Mouse (Mus musculus) lung, postnatal 0 days (tissue): ENCODE measurements around the gene Anks6. TPM values are rescaled to one million over a fixed set of nuclear protein-coding genes. Genes with fewer than 3 reads are reported as not detected.

Source experiments
- ATAC-seq: fragments of 200-750 bp; cut with Nextera tagmentation; 2 replicates; pipeline ENCODE4 v1.8.0; 2017; ENCODE audit warnings: moderate library complexity
- DNase-seq: peaks from one replicate; pipeline ENCODE4 v3.0.0-alpha.2; 2016; ENCODE audit warnings: low spot score
- H3K27ac ChIP-seq: fragments of 300-500 bp; sonication (generic); 2 replicates; pipeline ENCODE4 v1.5.1; 2014; ENCODE audit warnings: antibody characterized with exemption, mild to moderate bottlenecking, low read length, mixed read lengths
- H3K27me3 ChIP-seq: fragments of 300-500 bp; sonication (generic); replicated peaks from 2 replicates; pipeline ENCODE4 v1.6.1; 2014; ENCODE audit warnings: low read length, mixed read lengths; ENCODE audit not compliant: insufficient read depth
- H3K36me3 ChIP-seq: fragments of 300-500 bp; sonication (generic); 2 replicates; pipeline ENCODE4 v1.6.1; 2014; ENCODE audit warnings: low read length, mixed read lengths; ENCODE audit not compliant: insufficient read depth
- H3K4me1 ChIP-seq: fragments of 300-500 bp; sonication (generic); 2 replicates; pipeline ENCODE4 v1.6.1; 2014; ENCODE audit warnings: antibody characterized with exemption, low read depth, low read length, mixed read lengths; ENCODE audit not compliant: insufficient read depth
- H3K4me2 ChIP-seq: fragments of 300-500 bp; sonication (generic); replicated peaks from 2 replicates; pipeline ENCODE4 v1.6.1; 2014; ENCODE audit warnings: low read depth, mild to moderate bottlenecking, low read length, moderate library complexity, mixed read lengths
- H3K4me3 ChIP-seq: fragments of 300-500 bp; sonication (generic); 2 replicates; pipeline ENCODE4 v1.5.1; 2014; ENCODE audit warnings: low read depth, low read length
- H3K9ac ChIP-seq: fragments of 300-500 bp; sonication (generic); replicated peaks from 2 replicates; pipeline ENCODE4 v1.6.1; 2014; ENCODE audit warnings: low read depth, mild to moderate bottlenecking
- H3K9me3 ChIP-seq: fragments of 300-500 bp; sonication (generic); 2 replicates; pipeline ENCODE4 v1.6.1; 2016; ENCODE audit warnings: low read length, mixed read lengths
- CTCF ChIP-seq: IDR thresholded peaks from 2 replicates; pipeline ENCODE4 v1.5.1; 2016; ENCODE audit warnings: antibody characterized with exemption, mild to moderate bottlenecking
- EP300 ChIP-seq: IDR thresholded peaks from 2 replicates; pipeline ENCODE4 v1.6.1; 2016; ENCODE audit warnings: antibody characterized with exemption, mild to moderate bottlenecking, control low read depth
- WGBS: fragments of 180-500 bp; shearing (Covaris S2); extraction: QIAGEN DNeasy Blood & Tissue Kit; methylation state at CpG from one replicate; pipeline ENCODE4 v1.1.7; 2014; 5-methylcytosine and 5-hydroxymethylcytosine counted together
- polyA plus RNA-seq: library from polyadenylated mRNA; unstranded; fragments of >200 nt; fragmentation: Nextera tagmentation; extraction: Ambion mirVana; gene quantifications from 2 replicates; pipeline ENCODE4 v1.2.1, GENCODE M21; 2015

The Anks6 gene
- polyA plus RNA-seq, 1 experiment from 2014 or later: 1.4 TPM

- TF ChIP-seq CTCF: no peak
- TF ChIP-seq EP300: no peak
- no peak overlapping the region for H3K4me2 ChIP-seq
- H3K9me3 ChIP-seq: no peaks in the 10 kb centered on the region
- H3K27me3 ChIP-seq: peaks cover 48% of the 10 kb centered on the region
- H3K4me1 ChIP-seq: no peaks in the 10 kb centered on the region
- H3K27ac ChIP-seq: no peak overlapping the region
- DNase-seq: no peak
- no peaks in the 10 kb centered on the region for H3K36me3 ChIP-seq
- WGBS: 34% methylated on average over 3 of the region's 3 CpGs
- ATAC-seq: no peak
- H3K4me3 ChIP-seq: no peak overlapping the region
- H3K9ac ChIP-seq: no peak overlapping the region
Observed at GRCm38 (mm10) chr4:46988257-46988656, 69.0 kb downstream of the Anks6 start.

DNA sequence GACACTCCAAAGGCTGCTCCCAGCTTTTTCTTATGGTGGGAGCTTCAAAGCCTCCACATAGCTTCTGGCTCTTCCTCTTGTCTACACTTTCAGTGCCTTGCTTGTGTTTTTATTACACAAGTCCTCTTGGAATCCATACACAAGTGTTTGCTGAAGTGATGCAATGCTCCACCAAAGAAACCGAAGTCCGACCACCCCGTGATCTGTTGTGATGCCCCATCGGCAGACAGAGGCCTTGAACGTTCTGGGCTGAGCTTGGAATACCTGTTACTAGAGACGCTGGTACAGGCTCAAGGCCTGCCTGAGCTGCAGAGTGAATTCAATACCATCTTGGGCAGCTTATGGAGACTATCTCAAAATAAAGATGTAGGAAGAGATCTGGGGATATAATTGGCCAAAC, 69.4 kb downstream of the Anks6 start:
- Histone ChIP-seq H3K27me3 (peaks cover 44% of the 10 kb centered on the region), H3K36me3 (no peaks in the 10 kb centered on the region), H3K27ac (no peak overlapping the region), H3K9me3 (no peaks in the 10 kb centered on the region), H3K4me2 (no peak overlapping the region), H3K4me1 (no peaks in the 10 kb centered on the region), H3K4me3 (no peak overlapping the region), H3K9ac (no peak overlapping the region)
- ATAC-seq: no peak
- TF ChIP-seq CTCF: no peak
- TF ChIP-seq EP300: no peak
- 78% methylated on average over 6 of the region's 6 CpGs for WGBS
- DNase-seq: no peak

DNA sequence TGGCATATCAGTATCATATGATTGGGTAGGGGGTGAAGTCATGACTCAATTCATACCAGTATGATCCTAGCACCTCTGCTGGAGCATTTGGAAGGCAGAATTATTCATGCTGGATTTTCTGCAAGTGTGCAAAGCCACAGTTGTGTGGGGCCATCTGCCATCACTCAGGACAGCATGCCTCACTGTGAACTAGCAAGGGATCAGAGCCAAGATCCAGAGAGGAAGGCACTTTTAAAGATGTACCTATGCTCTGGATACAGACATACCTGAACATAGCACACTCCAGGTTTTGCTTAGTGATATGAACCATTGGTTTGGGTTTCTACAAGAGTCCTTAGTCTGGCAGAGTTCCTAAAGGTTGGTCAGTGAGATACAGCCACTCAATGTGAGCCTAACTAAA, 71.2 kb downstream of the Anks6 start:
- Histone ChIP-seq H3K27me3 (peaks cover 26% of the 10 kb centered on the region), H3K9ac (no peak overlapping the region), H3K27ac (no peak overlapping the region), H3K4me2 (no peak overlapping the region), H3K4me3 (no peak overlapping the region), H3K4me1 (no peaks in the 10 kb centered on the region), H3K36me3 (no peaks in the 10 kb centered on the region), H3K9me3 (no peaks in the 10 kb centered on the region)
- TF ChIP-seq EP300 (no peak), CTCF (no peak)
- no peak for ATAC-seq
- DNase-seq: no peak

- ATAC-seq: no peak
- Histone ChIP-seq H3K4me2 (no peak overlapping the region), H3K27ac (no peak overlapping the region), H3K4me1 (no peaks in the 10 kb centered on the region), H3K4me3 (no peak overlapping the region), H3K9me3 (no peaks in the 10 kb centered on the region), H3K27me3 (0 out of 2 replicates have a peak, but pooled peaks cover 2% of the 10 kb centered on the region), H3K36me3 (no peaks in the 10 kb centered on the region), H3K9ac (no peak overlapping the region)
- TF ChIP-seq EP300 (no peak), CTCF (no peak)
- 54% methylated on average over 5 of the region's 5 CpGs for WGBS
- DNase-seq: no peak
Observed at GRCm38 (mm10) chr4:46982912-46983311, 74.3 kb downstream of the Anks6 start.

DNA sequence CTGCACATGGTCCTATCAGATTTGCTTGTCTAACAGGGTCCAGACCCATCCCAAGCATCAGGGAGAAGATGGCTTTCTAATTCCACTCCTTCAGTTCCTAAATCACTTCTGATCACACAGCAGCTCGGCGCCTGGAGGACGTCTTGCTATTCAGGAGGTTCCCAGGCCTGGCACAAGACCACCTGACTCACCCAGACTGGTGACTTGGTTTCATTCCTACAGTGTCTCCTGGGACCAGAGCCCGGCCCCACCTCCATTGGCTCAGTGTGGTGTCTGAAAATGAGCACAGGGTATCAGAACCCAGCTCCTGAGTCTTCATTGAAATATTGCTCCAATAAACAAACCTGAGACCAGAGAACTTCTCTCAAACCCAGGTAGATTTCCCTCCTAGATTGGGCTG, 75.1 kb downstream of the Anks6 start:
- H3K9ac ChIP-seq: no peak overlapping the region
- H3K27ac ChIP-seq: no peak overlapping the region
- H3K4me2 ChIP-seq: no peak overlapping the region
- H3K4me1 ChIP-seq: no peaks in the 10 kb centered on the region
- no peaks in the 10 kb centered on the region for H3K36me3 ChIP-seq
- WGBS: 80% methylated on average over 4 of the region's 4 CpGs
- TF ChIP-seq CTCF: no peak
- TF ChIP-seq EP300: no peak
- H3K9me3 ChIP-seq: no peaks in the 10 kb centered on the region
- ATAC-seq (no peak), DNase-seq (no peak)
- no peaks in the 10 kb centered on the region for H3K27me3 ChIP-seq
- H3K4me3 ChIP-seq: no peak overlapping the region

DNA sequence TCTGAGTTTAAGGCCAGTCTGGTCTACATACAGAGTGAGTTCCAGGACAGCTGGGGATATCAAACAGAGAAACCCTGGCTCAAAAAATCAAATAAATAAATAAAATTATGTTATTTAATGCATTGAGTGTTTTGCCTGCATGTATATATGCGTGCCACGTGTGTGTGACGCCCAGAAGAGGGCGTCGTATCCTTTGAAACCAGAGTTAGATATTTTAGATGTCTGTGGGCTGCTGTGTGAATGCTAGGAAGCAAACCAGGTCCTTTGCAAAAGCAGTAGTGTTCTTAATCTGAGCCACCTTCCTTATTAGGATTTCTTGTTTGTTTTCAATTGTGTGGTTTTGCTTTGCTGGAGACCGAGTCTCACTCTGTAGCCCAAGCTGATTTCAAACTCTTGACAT, 78.9 kb downstream of the Anks6 start:
- TF ChIP-seq EP300 (no peak), CTCF (no peak)
- no peaks in the 10 kb centered on the region for H3K9me3 ChIP-seq
- no peak for ATAC-seq
- H3K9ac ChIP-seq: no peak overlapping the region
- H3K4me2 ChIP-seq: no peak overlapping the region
- no peaks in the 10 kb centered on the region for H3K27me3 ChIP-seq
- no peaks in the 10 kb centered on the region for H3K4me1 ChIP-seq
- H3K4me3 ChIP-seq: no peak overlapping the region
- DNase-seq: no peak
- H3K36me3 ChIP-seq: no peaks in the 10 kb centered on the region
- WGBS: 77% methylated on average over 6 of the region's 6 CpGs
- no peak overlapping the region for H3K27ac ChIP-seq

GRCm38 (mm10) chr4:46977161-46977560, 80.1 kb downstream of the Anks6 start:
- Histone ChIP-seq H3K27ac (no peak overlapping the region), H3K4me1 (no peaks in the 10 kb centered on the region), H3K36me3 (no peaks in the 10 kb centered on the region), H3K9ac (no peak overlapping the region), H3K4me2 (no peak overlapping the region), H3K27me3 (no peaks in the 10 kb centered on the region), H3K9me3 (no peaks in the 10 kb centered on the region), H3K4me3 (no peak overlapping the region)
- TF ChIP-seq EP300 (no peak), CTCF (no peak)
- 88% methylated on average over 7 of the region's 7 CpGs for WGBS
- no peak for ATAC-seq
- DNase-seq: no peak
